Mouse (Mus musculus) MEL (cell line): ENCODE data around the gene Atrn. TPM values are rescaled to one million over a fixed set of nuclear protein-coding genes. Genes with fewer than 3 reads are reported as not detected.

Source experiments
- DNase-seq: peaks from one replicate; pipeline ENCODE4 v3.0.0; 2011; ENCODE audit warnings: low read depth, low spot score
- H3K27ac ChIP-seq: 2 replicates; pipeline ENCODE4 v1.5.1; 2012; ENCODE audit warnings: low read depth, mild to moderate bottlenecking, control low read depth, low read length, moderate library complexity; ENCODE audit not compliant: control insufficient read depth
- H3K27me3 ChIP-seq, 2 experiments: fragments of 150-350 bp in 1 of 2; sonication (generic) in 1 of 2; 2 replicates each; pipeline ENCODE4 v1.6.1; 2012; ENCODE audit warnings: low read length in 2 of 2, mild to moderate bottlenecking in 2 of 2, improper control_type of control experiment in 1 of 2, moderate library complexity in 1 of 2; ENCODE audit not compliant: insufficient read depth in 2 of 2, control insufficient read depth in 1 of 2
- H3K36me3 ChIP-seq, 2 experiments: 2 replicates each; pipeline ENCODE4 v1.6.1; 2012 to 2014; ENCODE audit warnings: low read length in 2 of 2, improper control_type of control experiment in 1 of 2, inconsistent platforms in 1 of 2, mild to moderate bottlenecking in 1 of 2; ENCODE audit not compliant: insufficient read depth in 2 of 2, control insufficient read depth in 1 of 2
- H3K4me1 ChIP-seq, 2 experiments: fragments of 150-350 bp in 1 of 2; sonication (generic) in 1 of 2; 2 replicates each; pipeline ENCODE4 v1.6.1; 2012; ENCODE audit warnings: low read length in 2 of 2, improper control_type of control experiment in 1 of 2, mild to moderate bottlenecking in 1 of 2; ENCODE audit not compliant: insufficient read depth in 2 of 2, control insufficient read depth in 1 of 2
- H3K4me3 ChIP-seq, 2 experiments: fragments of 150-350 bp in 1 of 2; sonication (generic) in 1 of 2; 2 replicates each; pipeline ENCODE4 v1.5.1; 2012; ENCODE audit warnings: low read depth in 2 of 2, low read length in 2 of 2, mild to moderate bottlenecking in 2 of 2, moderate library complexity in 2 of 2, control low read depth in 1 of 2, improper control_type of control experiment in 1 of 2; ENCODE audit not compliant: control insufficient read depth in 1 of 2, insufficient read depth in 1 of 2
- H3K79me2 ChIP-seq: 2 replicates; pipeline ENCODE4 v1.6.1; 2012; ENCODE audit warnings: mild to moderate bottlenecking, low read length, moderate library complexity; ENCODE audit not compliant: control insufficient read depth, poor library complexity, insufficient read depth
- H3K9ac ChIP-seq: 2 replicates; pipeline ENCODE4 v1.6.1; 2012; ENCODE audit warnings: low read depth, mild to moderate bottlenecking, control low read depth, low read length, moderate library complexity; ENCODE audit not compliant: control insufficient read depth, poor library complexity, severe bottlenecking
- H3K9me3 ChIP-seq: fragments of 150-350 bp; sonication (generic); replicated peaks from 2 replicates; pipeline ENCODE4 v1.6.1; 2012; ENCODE audit warnings: mild to moderate bottlenecking, low read length, improper control_type of control experiment, moderate library complexity; ENCODE audit not compliant: insufficient read depth
- BHLHE40 ChIP-seq: IDR thresholded peaks from 2 replicates; pipeline ENCODE4 v1.6.1; 2012; ENCODE audit warnings: low read depth, mild to moderate bottlenecking, inconsistent platforms, low read length, improper control_type of control experiment, borderline replicate concordance
- CHD1 ChIP-seq: IDR thresholded peaks from 2 replicates; pipeline ENCODE4 v1.6.1; 2012; ENCODE audit warnings: low read depth, mild to moderate bottlenecking, inconsistent platforms, low read length, improper control_type of control experiment
- CHD2 ChIP-seq: IDR thresholded peaks from 2 replicates; pipeline ENCODE4 v1.6.1; 2011; ENCODE audit warnings: low read length, improper control_type of control experiment
- E2F4 ChIP-seq: IDR thresholded peaks from 2 replicates; pipeline ENCODE4 v1.6.1; 2011; ENCODE audit warnings: low read depth, low read length, improper control_type of control experiment, borderline replicate concordance
- ELF1 ChIP-seq: IDR thresholded peaks from 2 replicates; pipeline ENCODE4 v1.6.1; 2014; ENCODE audit warnings: low read depth, mild to moderate bottlenecking, inconsistent platforms, low read length, improper control_type of control experiment, moderate library complexity
- ETS1 ChIP-seq: IDR thresholded peaks from 2 replicates; pipeline ENCODE4 v1.6.1; 2012; ENCODE audit warnings: low read depth, mild to moderate bottlenecking, inconsistent platforms, low read length, improper control_type of control experiment, moderate library complexity
- GABPA ChIP-seq: IDR thresholded peaks from 2 replicates; pipeline ENCODE4 v1.6.1; 2012; ENCODE audit warnings: low read depth, mild to moderate bottlenecking, inconsistent platforms, low read length, improper control_type of control experiment, moderate library complexity
- GATA1 ChIP-seq: IDR thresholded peaks from 2 replicates; pipeline ENCODE4 v1.6.1; 2011; ENCODE audit warnings: low read depth, low read length, improper control_type of control experiment
- JUND ChIP-seq: IDR thresholded peaks from 2 replicates; pipeline ENCODE4 v1.6.1; 2011; ENCODE audit warnings: low read depth, mild to moderate bottlenecking, improper control_type of control experiment, low read length
- KAT2A ChIP-seq: conservative IDR thresholded peaks from 2 replicates; pipeline ENCODE4 v1.6.1; 2012; ENCODE audit warnings: low read depth, low read length, improper control_type of control experiment, inconsistent platforms
- MAFK ChIP-seq: IDR thresholded peaks from 2 replicates; pipeline ENCODE4 v1.6.1; 2011; ENCODE audit warnings: low read depth, mild to moderate bottlenecking, low read length, improper control_type of control experiment, borderline replicate concordance
- MAX ChIP-seq: IDR thresholded peaks from 2 replicates; pipeline ENCODE4 v1.6.1; 2011; ENCODE audit warnings: low read length, improper control_type of control experiment
- MAZ ChIP-seq: IDR thresholded peaks from 2 replicates; pipeline ENCODE4 v1.6.1; 2012; ENCODE audit warnings: low read depth, mild to moderate bottlenecking, inconsistent platforms, low read length, improper control_type of control experiment
- MEF2A ChIP-seq: IDR thresholded peaks from 2 replicates; pipeline ENCODE4 v1.6.1; 2014; ENCODE audit warnings: low read depth, mild to moderate bottlenecking, inconsistent platforms, low read length, improper control_type of control experiment; ENCODE audit not compliant: poor library complexity, insufficient replicate concordance, severe bottlenecking; ENCODE audit errors: extremely low read depth
- MXI1 ChIP-seq: IDR thresholded peaks from 2 replicates; pipeline ENCODE4 v1.6.1; 2011; ENCODE audit warnings: mild to moderate bottlenecking, low read depth, low read length, improper control_type of control experiment
- MYB ChIP-seq: IDR thresholded peaks from 2 replicates; pipeline ENCODE4 v1.6.1; 2011; ENCODE audit warnings: mild to moderate bottlenecking, low read depth, low read length, improper control_type of control experiment
- NELFE ChIP-seq: IDR thresholded peaks from 2 replicates; pipeline ENCODE4 v1.6.1; 2011; ENCODE audit warnings: low read depth, low read length, improper control_type of control experiment
- POLR2A ChIP-seq, 2 experiments: IDR thresholded peaks; 2 replicates each; pipeline ENCODE4 v1.6.1; 2011 to 2012; ENCODE audit warnings: low read length in 2 of 2, mild to moderate bottlenecking in 2 of 2, control low read depth in 1 of 2, improper control_type of control experiment in 1 of 2, low read depth in 1 of 2, moderate library complexity in 1 of 2; ENCODE audit not compliant: control insufficient read depth in 1 of 2, insufficient read depth in 1 of 2, poor library complexity in 1 of 2
- POLR2AphosphoS5 ChIP-seq: IDR thresholded peaks from 2 replicates; pipeline ENCODE4 v1.6.1; 2012; ENCODE audit warnings: low read depth, borderline replicate concordance, mild to moderate bottlenecking, inconsistent platforms, low read length, moderate library complexity, mixed read lengths
- RAD21 ChIP-seq: IDR thresholded peaks from 2 replicates; pipeline ENCODE4 v1.6.1; 2011; ENCODE audit warnings: mild to moderate bottlenecking, low read depth, low read length, improper control_type of control experiment
- RCOR1 ChIP-seq: IDR thresholded peaks from 2 replicates; pipeline ENCODE4 v1.6.1; 2012; ENCODE audit warnings: low read depth, mild to moderate bottlenecking, inconsistent platforms, low read length, improper control_type of control experiment
- SMC3 ChIP-seq: IDR thresholded peaks from 2 replicates; pipeline ENCODE4 v1.6.1; 2011; ENCODE audit warnings: low read depth, low read length, improper control_type of control experiment
- TBP ChIP-seq: IDR thresholded peaks from 2 replicates; pipeline ENCODE4 v1.8.0; 2011; ENCODE audit warnings: low read depth, low read length, improper control_type of control experiment
- USF2 ChIP-seq, 2 experiments: IDR thresholded peaks; 2 replicates each; pipeline ENCODE4 v1.6.1; 2011 to 2012; ENCODE audit warnings: improper control_type of control experiment in 2 of 2, low read length in 2 of 2, borderline replicate concordance in 1 of 2, inconsistent platforms in 1 of 2, low read depth in 1 of 2, mild to moderate bottlenecking in 1 of 2; ENCODE audit not compliant: insufficient read depth in 1 of 2
- ZKSCAN1 ChIP-seq: IDR thresholded peaks from 2 replicates; pipeline ENCODE4 v1.6.1; 2012; ENCODE audit warnings: low read depth, mild to moderate bottlenecking, inconsistent platforms, low read length, improper control_type of control experiment, moderate library complexity
- ZMIZ1 ChIP-seq: IDR thresholded peaks from 2 replicates; pipeline ENCODE4 v1.6.1; 2012; ENCODE audit warnings: low read depth, mild to moderate bottlenecking, inconsistent platforms, low read length, improper control_type of control experiment, moderate library complexity
- polyA plus RNA-seq, 2 experiments: library from polyadenylated mRNA; stranded (reverse) in 1 of 2; unstranded in 1 of 2; fragments of >175 nt in 1 of 2; fragments of >200 nt in 1 of 2; gene quantifications; 2 replicates each; pipeline versions ENCODE4 v1.2.1 to v1.2.4; 2012; ENCODE audit warnings: low replicate concordance in 2 of 2, low read depth in 1 of 2; ENCODE audit not compliant: insufficient read length in 2 of 2, insufficient read depth in 1 of 2, missing spikeins in 1 of 2
- total RNA-seq: library from RNA; depleted of rRNA; stranded (reverse); fragments of 300-350 nt; gene quantifications from 2 replicates; pipeline ENCODE4 v1.2.3, GENCODE M21; 2012

Atrn gene
- total and polyA plus RNA-seq, 3 experiments, result 6.3 to 28.2 (median 9.2) TPM

DNA sequence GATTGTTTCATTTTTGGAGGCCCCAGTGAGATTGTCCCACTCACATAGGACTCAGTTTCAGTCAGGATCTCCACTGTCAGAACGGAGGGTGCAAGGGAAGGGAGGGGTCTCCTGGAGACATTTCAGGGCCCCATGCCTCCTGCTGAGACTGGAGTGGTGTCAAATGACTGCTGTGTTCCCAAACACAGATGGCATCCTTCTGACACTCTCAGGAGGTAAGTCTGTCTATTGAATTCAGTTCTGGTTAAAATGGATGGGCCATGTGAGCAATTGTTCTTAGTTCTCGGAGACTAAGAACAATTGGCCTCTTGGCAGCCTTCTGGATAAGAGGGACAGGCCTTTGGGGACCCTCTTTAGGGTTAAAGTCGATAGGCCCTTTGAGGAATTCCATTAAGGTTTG lies 28.9 kb upstream of the Atrn start:
- Histone ChIP-seq H3K4me1 (no peaks in the 10 kb centered on the region), H3K36me3 (no peaks in the 10 kb centered on the region), H3K27ac (no peak overlapping the region), H3K27me3 (no peaks in the 10 kb centered on the region), H3K9ac (no peak overlapping the region), H3K9me3 (no peaks in the 10 kb centered on the region), H3K79me2 (no peaks in the 10 kb centered on the region), H3K4me3 (no peak overlapping the region)
- no peak for DNase-seq
- TF ChIP-seq GABPA (no peak), KAT2A (no peak), ELF1 (no peak), MYB (no peak), E2F4 (no peak), RAD21 (no peak), MXI1 (no peak), BHLHE40 (no peak), NELFE (no peak), MAX (no peak), SMC3 (no peak), CHD1 (no peak), MAFK (no peak), RCOR1 (no peak), MEF2A (no peak), USF2 (IDR thresholded peaks at IDR 0.05; ENCODE audit: borderline replicate concordance in 1 of 2, insufficient read depth in 1 of 2, low read depth in 1 of 2, low read length in 2 of 2) (no peak), POLR2AphosphoS5 (no peak), POLR2A (IDR thresholded peaks at IDR 0.05; ENCODE audit: control insufficient read depth in 1 of 2, insufficient read depth in 1 of 2, low read depth in 1 of 2, low read length in 2 of 2, poor library complexity in 1 of 2) (no peak), JUND (no peak), GATA1 (no peak)

DNA sequence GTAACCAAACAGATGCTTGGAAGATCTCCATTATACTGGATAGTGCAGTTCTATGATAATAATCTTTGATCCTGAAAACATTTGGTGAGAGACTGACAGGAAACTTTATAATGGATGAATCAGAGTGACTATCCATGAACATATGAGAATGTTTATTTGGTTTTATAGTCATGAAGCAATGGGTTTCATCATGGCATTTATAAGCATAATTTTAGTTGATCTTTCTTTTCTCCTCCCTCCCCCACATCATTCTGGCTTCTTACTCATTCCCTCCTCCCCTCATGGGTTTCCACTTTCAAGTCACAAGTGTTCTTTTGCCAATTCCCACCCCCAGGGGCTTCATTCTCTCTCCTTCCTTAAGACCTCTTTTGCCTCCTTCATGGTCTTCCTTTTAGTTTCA lies 19.3 kb upstream of the Atrn start:
- H3K9ac ChIP-seq, result no peak overlapping the region
- H3K79me2 ChIP-seq, result no peaks in the 10 kb centered on the region
- H3K4me1 ChIP-seq, result no peaks in the 10 kb centered on the region
- no peaks in the 10 kb centered on the region for H3K36me3 ChIP-seq
- no peaks in the 10 kb centered on the region for H3K27me3 ChIP-seq
- no peak overlapping the region for H3K27ac ChIP-seq
- TF ChIP-seq CHD2 (no peak), ELF1 (no peak), RAD21 (no peak), MYB (no peak), ZKSCAN1 (no peak), ZMIZ1 (no peak), ETS1 (no peak), BHLHE40 (no peak), MAX (no peak), MAZ (no peak), TBP (no peak)
- H3K9me3 ChIP-seq, result no peaks in the 10 kb centered on the region
- no peak overlapping the region for H3K4me3 ChIP-seq
- DNase-seq, result no peak
